ENCODE assay signal across 8 mouse cellular contexts in genomic region chr8:116993095-116993867, GRCm38 (mm10). TPM values are rescaled to one million over a fixed set of nuclear protein-coding genes. Genes with fewer than 3 reads are reported as not detected.
DNase-seq lines count a peak whose midpoint lies in the region; ATAC-seq and TF ChIP-seq lines count a peak whose summit lies in the region.

Gene Gcsh, minus strand, starts transcription at chr8:116993537.

- H3K79me2 ChIP-seq in MEL (ENCODE audit: control insufficient read depth, insufficient read depth, low read length, poor library complexity): peaks cover 21% of the 10 kb centered on the region

- WGBS in cerebellum, adult 2 months: under 1% methylated on average over 55 of the region's 56 CpGs
- 1% methylated on average over 56 of the region's 56 CpGs for WGBS in forebrain, postnatal 0 days
- WGBS in lung, embryonic 15.5 days: under 1% methylated on average over 56 of the region's 56 CpGs

- H3K27ac ChIP-seq in MEL (ENCODE audit: control insufficient read depth, low read depth, low read length): peak within 1 kb of the TSS; percentile 45
- no peak within 1 kb of the TSS for H3K27ac ChIP-seq in cerebellum, adult 2 months (ENCODE audit: insufficient read depth, low read length)
- 0 out of 2 replicates have a peak within 1 kb of the TSS, but pooled peaks have one; percentile 29 for H3K27ac ChIP-seq in forebrain, postnatal 0 days (ENCODE audit: low read depth, low read length)
- H3K27ac ChIP-seq in lung, embryonic 15.5 days: peak within 1 kb of the TSS; percentile 62

- TF ChIP-seq RAD21 in MEL (IDR thresholded peaks at IDR 0.05; ENCODE audit: low read depth, low read length): no peak

- peak; percentile 99 for DNase-seq in MEL (ENCODE audit: low read depth, low spot score)
- peak; percentile 97 to 98 for DNase-seq in cerebellum, adult 2 months
- peak; percentile 97 for DNase-seq in forebrain, postnatal 0 days
- DNase-seq in heart, postnatal 4 days: peak; percentile 99
- DNase-seq in layer of hippocampus, adult 8-10 months (ENCODE audit: low spot score in 2 of 2): peak; percentile 97 to 98
- DNase-seq in ovary, adult 18-20 months (ENCODE audit: low spot score): peak; percentile 99
- peak; percentile 98 for DNase-seq in thymus, postnatal 0 days (ENCODE audit: low spot score)

- peak; percentile 89 to 92 for TF ChIP-seq POLR2A in MEL (IDR thresholded peaks at IDR 0.05; ENCODE audit: control insufficient read depth in 1 of 2, insufficient read depth in 1 of 2, low read depth in 1 of 2, low read length in 2 of 2, poor library complexity in 1 of 2)
- peak; percentile 70 for TF ChIP-seq POLR2A in cerebellum, adult 2 months (IDR thresholded peaks at IDR 0.05; ENCODE audit: borderline replicate concordance, insufficient read depth, low read length)

- peak; percentile 100 for ATAC-seq in forebrain, postnatal 0 days
- peak; percentile 100 for ATAC-seq in lung, embryonic 15.5 days (ENCODE audit: borderline replicate concordance, extremely low read depth, low FRiP score, low TSS enrichment)

- no peaks in the 10 kb centered on the region for H3K9me3 ChIP-seq in MEL (replicated peaks; ENCODE audit: insufficient read depth, low read length)
- H3K9me3 ChIP-seq in forebrain, postnatal 0 days (ENCODE audit: low read length): no peaks in the 10 kb centered on the region
- no peaks in the 10 kb centered on the region for H3K9me3 ChIP-seq in lung, embryonic 15.5 days

- no peaks in the 10 kb centered on the region; a peak in 1 of 4 replicates for H3K27me3 ChIP-seq in MEL (ENCODE audit: control insufficient read depth in 1 of 2, insufficient read depth in 2 of 2, low read length in 2 of 2)
- H3K27me3 ChIP-seq in cerebellum, adult 2 months (ENCODE audit: control insufficient read depth, insufficient read depth, low read length): no peaks in the 10 kb centered on the region
- H3K27me3 ChIP-seq in forebrain, postnatal 0 days (ENCODE audit: insufficient read depth, low read length): no peaks in the 10 kb centered on the region
- no peaks in the 10 kb centered on the region for H3K27me3 ChIP-seq in lung, embryonic 15.5 days

- H3K4me3 ChIP-seq in MEL (ENCODE audit: control insufficient read depth in 1 of 2, insufficient read depth in 1 of 2, low read depth in 2 of 2, low read length in 2 of 2): peak within 1 kb of the TSS; percentile 61 to 80
- peak within 1 kb of the TSS; percentile 77 for H3K4me3 ChIP-seq in cerebellum, adult 2 months (replicated peaks; ENCODE audit: insufficient read depth, low read depth, low read length)
- H3K4me3 ChIP-seq in forebrain, postnatal 0 days (ENCODE audit: low read depth, low read length): peak within 1 kb of the TSS; percentile 66
- H3K4me3 ChIP-seq in lung, embryonic 15.5 days: peak within 1 kb of the TSS; percentile 72

- H3K36me3 ChIP-seq in MEL (ENCODE audit: control insufficient read depth in 1 of 2, insufficient read depth in 2 of 2, low read length in 2 of 2): peaks cover 0 to 4% of the 10 kb centered on the region in 2 experiments; a peak in 1 of 4 replicates
- H3K36me3 ChIP-seq in forebrain, postnatal 0 days (ENCODE audit: insufficient read depth): no peaks in the 10 kb centered on the region
- no peaks in the 10 kb centered on the region for H3K36me3 ChIP-seq in lung, embryonic 15.5 days

- peak within 1 kb of the TSS; percentile 86 for H3K4me2 ChIP-seq in forebrain, postnatal 0 days (ENCODE audit: low read depth)
- H3K4me2 ChIP-seq in lung, embryonic 15.5 days: peak within 1 kb of the TSS; percentile 92

- peaks cover 0 to 17% of the 10 kb centered on the region in 2 experiments; a peak in 3 of 4 replicates for H3K4me1 ChIP-seq in MEL (ENCODE audit: control insufficient read depth in 1 of 2, insufficient read depth in 2 of 2, low read length in 2 of 2)
- peaks cover 6% of the 10 kb centered on the region; the same call in 1 of the 2 replicates for H3K4me1 ChIP-seq in cerebellum, adult 2 months (ENCODE audit: control insufficient read depth, insufficient read depth, low read length)
- H3K4me1 ChIP-seq in forebrain, postnatal 0 days (ENCODE audit: insufficient read depth): peaks cover 9% of the 10 kb centered on the region; the same call in 1 of the 2 replicates
- peaks cover 13% of the 10 kb centered on the region for H3K4me1 ChIP-seq in lung, embryonic 15.5 days

- no peak for TF ChIP-seq CTCF in MEL (IDR thresholded peaks at IDR 0.05 in 2 of 3, conservative IDR thresholded peaks at IDR 0.05 in 1 of 3; ENCODE audit: control insufficient read depth in 1 of 3, insufficient read depth in 1 of 3, low read depth in 2 of 3, low read length in 3 of 3, poor library complexity in 1 of 3, severe bottlenecking in 1 of 3)
- TF ChIP-seq CTCF in cerebellum, adult 2 months (IDR thresholded peaks at IDR 0.05; ENCODE audit: borderline replicate concordance, insufficient read depth, low read depth, low read length): no peak
- no peak for TF ChIP-seq CTCF in forebrain, postnatal 0 days (IDR thresholded peaks at IDR 0.05; ENCODE audit: low read depth)

- no peak for TF ChIP-seq EP300 in MEL (IDR thresholded peaks at IDR 0.05; ENCODE audit: low read depth in 1 of 2, low read length in 2 of 2)

- H3K9ac ChIP-seq in MEL (ENCODE audit: control insufficient read depth, low read depth, low read length, poor library complexity, severe bottlenecking): peak within 1 kb of the TSS; percentile 80
- H3K9ac ChIP-seq in forebrain, postnatal 0 days: peak within 1 kb of the TSS; percentile 58
- H3K9ac ChIP-seq in lung, embryonic 15.5 days: peak within 1 kb of the TSS; percentile 60

TF ChIP-seq in MEL, 35 proteins besides CTCF, POLR2A, EP300 and RAD21:
- TF ChIP-seq NRF1 (IDR thresholded peaks at IDR 0.05; ENCODE audit: insufficient read depth, low read depth, low read length, poor library complexity, severe bottlenecking) (peak; percentile 49; the same call in 1 of the 2 replicates), MAX (IDR thresholded peaks at IDR 0.05; ENCODE audit: low read length) (peak; percentile 90), MAFK (IDR thresholded peaks at IDR 0.05; ENCODE audit: borderline replicate concordance, low read depth, low read length) (no peak), GABPA (IDR thresholded peaks at IDR 0.05; ENCODE audit: low read depth, low read length) (no peak), HCFC1 (IDR thresholded peaks at IDR 0.05; ENCODE audit: low read depth, low read length) (peak; percentile 23; the same call in 1 of the 2 replicates), SMC3 (IDR thresholded peaks at IDR 0.05; ENCODE audit: low read depth, low read length) (no peak), NELFE (IDR thresholded peaks at IDR 0.05; ENCODE audit: low read depth, low read length) (peak; percentile 71), MAZ (IDR thresholded peaks at IDR 0.05; ENCODE audit: low read depth, low read length) (0 out of 2 replicates have a peak, but pooled peaks have one; percentile 44), USF1 (IDR thresholded peaks at IDR 0.05; ENCODE audit: low read depth, low read length) (peak; percentile 86), TCF12 (IDR thresholded peaks at IDR 0.05; ENCODE audit: low read depth, low read length) (peak; percentile 34), TBP (IDR thresholded peaks at IDR 0.05; ENCODE audit: low read depth, low read length) (peak; percentile 54; the same call in 1 of the 2 replicates), MXI1 (IDR thresholded peaks at IDR 0.05; ENCODE audit: low read depth, low read length) (peak; percentile 98)

RNA-seq across cellular contexts. Expression of gene Gcsh, which starts in this region (rescaled TPM):
- total RNA-seq in MEL (2012; rRNA removed): 118 and 137 TPM in 2 replicates
- polyA plus RNA-seq in MEL (2012; ENCODE audit: insufficient read depth in 1 of 2, insufficient read length in 2 of 2, low read depth in 1 of 2, low replicate concordance in 2 of 2, missing spikeins in 1 of 2): 10 to 100 TPM in 1 of 2 experiments, not detected in 1; 77.1 TPM
- 86.6 and 98.0 TPM in 2 replicates for polyA plus RNA-seq in cerebellum, adult 2 months (2012; rRNA removed)
- 50.2 and 58.5 TPM in 2 replicates for total RNA-seq in forebrain, postnatal 0 days (2014; rRNA removed)
- 87.0 and 92.0 TPM in 2 replicates for polyA plus RNA-seq in forebrain, postnatal 0 days (2015; fragmentation: Nextera tagmentation; extraction: Ambion mirVana)
- 10 to 100 TPM; 38.6 to 38.8 TPM for total RNA-seq in heart, postnatal 4 days (2021)
- total RNA-seq in layer of hippocampus, adult 8-10 months (2022): 10 to 100 TPM; 46.0 to 53.2 (median 48.7) TPM
- polyA plus RNA-seq in lung, embryonic 15.5 days (2015; fragmentation: Nextera tagmentation; extraction: Ambion mirVana): 113 TPM in 2 replicates
- 80.0 and 83.9 TPM in 2 replicates for polyA plus RNA-seq in thymus, postnatal 0 days (2015; fragmentation: Nextera tagmentation; extraction: Ambion mirVana)
